Mouse (Mus musculus): ENCODE measurements around the gene Adcy3. TPM values are rescaled to one million over a fixed set of nuclear protein-coding genes. Genes with fewer than 3 reads are reported as not detected.

Gene Adcy3
- polyA plus RNA-seq, 1 experiment from 2014 or later = 17.4 TPM

DNA sequence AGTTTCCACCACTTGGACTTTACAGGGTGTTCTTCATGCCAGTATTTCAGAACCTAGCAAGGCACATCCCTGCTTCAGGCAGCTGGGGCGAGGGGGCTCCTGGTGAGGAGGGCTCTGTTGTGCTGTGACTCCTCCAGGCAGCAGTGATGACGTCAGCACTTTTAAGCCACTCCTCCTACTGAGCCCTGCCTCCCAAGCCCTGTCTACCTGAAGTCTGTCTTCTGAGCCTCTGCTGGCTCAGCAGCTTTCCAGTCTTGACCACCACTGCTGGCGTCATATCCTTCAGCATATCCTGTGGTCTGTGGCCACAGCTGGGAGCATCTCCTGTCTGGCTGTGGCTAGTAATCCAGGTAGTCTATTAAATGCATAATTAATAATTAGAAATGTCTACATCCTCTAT is 47.6 kb downstream of the Adcy3 start:
- 66% methylated on average over 3 of the region's 3 CpGs for WGBS
- ATAC-seq (ENCODE audit: insufficient number of reproducible peaks, low FRiP score, low TSS enrichment, low read depth) = no peak
- H3K36me3 ChIP-seq = peaks cover 6% of the 10 kb centered on the region; the same call in 1 of the 2 replicates
- no peaks in the 10 kb centered on the region for H3K27me3 ChIP-seq
- H3K27ac ChIP-seq (replicated peaks) = no peak overlapping the region
- H3K4me2 ChIP-seq (replicated peaks) = no peak overlapping the region
- H3K9ac ChIP-seq = no peak overlapping the region
- H3K9me3 ChIP-seq (replicated peaks) = no peaks in the 10 kb centered on the region
- H3K4me3 ChIP-seq (replicated peaks) = no peak overlapping the region
- H3K4me1 ChIP-seq = 0 out of 2 replicates have a peak, but pooled peaks cover 8% of the 10 kb centered on the region

DNA sequence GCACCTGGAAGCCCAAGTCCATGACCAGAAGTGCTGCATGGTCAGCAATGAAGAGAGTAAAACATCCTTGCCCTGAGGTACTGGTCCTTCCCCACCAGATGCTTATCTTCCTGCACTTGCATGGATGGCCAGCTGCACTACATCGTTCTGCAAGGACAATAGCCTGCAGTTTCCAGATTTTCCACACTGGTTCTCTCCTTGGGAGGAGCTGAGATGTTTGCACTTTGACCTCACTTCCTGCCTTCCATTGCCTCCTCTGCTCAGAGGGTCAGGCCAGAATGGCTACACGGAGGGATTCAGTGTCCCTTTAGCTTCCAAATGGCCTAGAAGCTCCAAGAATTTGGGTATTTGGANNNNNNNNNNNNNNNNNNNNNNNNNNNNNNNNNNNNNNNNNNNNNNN is 51.7 kb downstream of the Adcy3 start:
- Histone ChIP-seq H3K4me2 (replicated peaks) (no peak overlapping the region), H3K4me3 (replicated peaks) (no peak overlapping the region), H3K9ac (no peak overlapping the region), H3K27me3 (no peaks in the 10 kb centered on the region), H3K9me3 (replicated peaks) (no peaks in the 10 kb centered on the region), H3K36me3 (no peaks in the 10 kb centered on the region), H3K4me1 (peaks cover 11% of the 10 kb centered on the region), H3K27ac (replicated peaks) (no peak overlapping the region)
- 41% methylated on average over 2 of the region's 2 CpGs for WGBS
- no peak for ATAC-seq (ENCODE audit: insufficient number of reproducible peaks, low FRiP score, low TSS enrichment, low read depth)

DNA sequence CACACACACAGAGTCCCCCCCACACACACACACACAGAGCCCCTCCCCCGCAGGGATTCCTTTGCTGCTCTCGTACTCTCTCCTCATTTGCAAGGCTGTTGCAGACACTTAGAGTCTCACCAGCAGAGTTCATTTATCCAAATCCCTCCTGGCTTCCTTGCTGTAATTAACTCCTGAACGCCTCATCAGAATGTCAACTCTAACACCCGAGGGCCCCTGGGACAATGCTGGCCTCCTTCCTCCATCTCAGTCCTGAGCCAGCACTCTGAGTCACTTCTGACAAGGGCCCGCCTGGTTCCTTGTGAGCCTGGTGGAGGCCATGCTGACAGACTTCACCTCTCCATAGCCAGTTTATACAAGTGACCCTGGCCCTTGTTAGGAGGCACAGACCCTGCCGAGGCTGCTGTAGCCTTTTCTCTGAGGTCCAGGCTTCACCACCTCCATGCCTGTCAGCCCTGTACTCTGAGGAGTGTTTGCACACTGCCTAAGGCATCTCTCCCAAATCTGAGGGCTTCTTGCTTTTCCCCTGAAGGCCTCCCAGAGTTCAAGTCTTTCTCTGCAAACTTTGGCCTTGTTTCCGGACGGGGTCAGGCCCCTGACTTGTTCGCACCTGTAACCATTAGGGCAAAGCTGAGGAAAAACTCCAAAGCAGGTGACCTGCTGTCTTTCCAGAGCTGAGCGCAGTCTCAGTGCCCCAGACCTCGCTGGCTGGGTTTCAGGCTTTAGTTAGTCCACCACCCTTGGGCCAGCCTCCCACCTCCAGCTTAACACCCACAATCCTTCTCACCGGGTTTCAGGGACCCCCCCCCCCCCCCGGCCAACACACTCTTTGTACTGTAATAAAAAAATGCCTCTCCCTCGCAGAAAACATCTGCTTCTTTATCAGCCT is 55.5 kb downstream of the Adcy3 start:
- peak; percentile 66 for ATAC-seq (ENCODE audit: insufficient number of reproducible peaks, low FRiP score, low TSS enrichment, low read depth)
- Histone ChIP-seq H3K36me3 (no peaks in the 10 kb centered on the region), H3K9ac (no peak overlapping the region), H3K9me3 (replicated peaks) (no peaks in the 10 kb centered on the region), H3K4me3 (replicated peaks) (no peak overlapping the region), H3K27me3 (no peaks in the 10 kb centered on the region), H3K27ac (replicated peaks) (peak overlapping the region; percentile 23; the same call in 1 of the 2 replicates), H3K4me1 (peaks cover 28% of the 10 kb centered on the region), H3K4me2 (replicated peaks) (no peak overlapping the region)
- 28% methylated on average over 14 of the region's 14 CpGs for WGBS

DNA sequence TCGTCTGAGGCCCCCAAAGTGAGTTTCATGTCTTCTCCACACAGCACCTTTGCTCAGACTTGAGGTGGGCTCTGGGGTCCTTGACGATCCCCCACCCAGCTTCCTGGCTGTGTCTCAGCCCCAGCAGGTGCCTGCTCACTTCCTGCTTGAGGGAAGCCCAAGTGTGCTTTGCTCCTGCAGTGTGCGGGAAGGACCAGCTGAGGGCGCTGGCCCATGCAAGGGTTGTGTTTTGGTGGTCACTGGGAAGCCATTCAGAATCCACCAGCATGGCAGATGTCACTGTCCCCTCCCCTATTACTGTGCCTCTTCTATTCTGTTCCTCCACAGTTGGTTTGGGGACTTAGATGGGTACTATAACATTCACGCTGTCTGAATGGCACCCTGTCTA is 56.2 kb downstream of the Adcy3 start:
- no peak overlapping the region for H3K9ac ChIP-seq
- no peak overlapping the region for H3K4me2 ChIP-seq (replicated peaks)
- 42% methylated on average over 5 of the region's 5 CpGs for WGBS
- no peak overlapping the region for H3K27ac ChIP-seq (replicated peaks)
- no peak overlapping the region for H3K4me3 ChIP-seq (replicated peaks)
- no peaks in the 10 kb centered on the region for H3K27me3 ChIP-seq
- H3K9me3 ChIP-seq (replicated peaks) = no peaks in the 10 kb centered on the region
- no peak for ATAC-seq (ENCODE audit: insufficient number of reproducible peaks, low FRiP score, low TSS enrichment, low read depth)
- no peaks in the 10 kb centered on the region for H3K36me3 ChIP-seq
- H3K4me1 ChIP-seq = peaks cover 34% of the 10 kb centered on the region

DNA sequence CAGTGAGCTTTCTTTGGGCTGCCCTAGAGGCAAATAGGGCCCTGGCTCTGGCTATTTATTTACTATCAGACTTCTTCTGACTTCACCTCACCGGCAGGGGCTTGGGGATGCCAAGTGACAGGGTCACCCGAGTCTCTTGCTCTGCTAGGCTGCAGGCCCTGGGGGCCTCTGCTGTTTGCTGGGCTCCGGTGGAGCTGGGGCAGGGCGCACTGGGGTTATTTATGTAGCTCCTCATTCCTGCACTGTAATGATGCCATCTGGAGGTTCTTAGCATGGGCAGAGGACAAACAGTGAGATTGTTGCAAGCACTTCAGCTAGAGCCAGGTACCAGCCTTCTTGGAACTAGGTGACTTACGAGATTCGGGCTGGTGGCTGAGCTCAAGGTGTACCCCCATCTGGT is 59.6 kb downstream of the Adcy3 start:
- no peak overlapping the region for H3K9ac ChIP-seq
- no peak for ATAC-seq (ENCODE audit: insufficient number of reproducible peaks, low FRiP score, low TSS enrichment, low read depth)
- H3K27me3 ChIP-seq = no peaks in the 10 kb centered on the region
- H3K36me3 ChIP-seq = peaks cover 22% of the 10 kb centered on the region; the same call in 1 of the 2 replicates
- H3K9me3 ChIP-seq (replicated peaks) = no peaks in the 10 kb centered on the region
- H3K4me2 ChIP-seq (replicated peaks) = no peak overlapping the region
- H3K4me3 ChIP-seq (replicated peaks) = no peak overlapping the region
- 0 out of 2 replicates have a peak overlapping the region, but pooled peaks have one; percentile 34 for H3K27ac ChIP-seq (replicated peaks)
- 51% methylated on average over 6 of the region's 6 CpGs for WGBS
- H3K4me1 ChIP-seq = peaks cover 41% of the 10 kb centered on the region

DNA sequence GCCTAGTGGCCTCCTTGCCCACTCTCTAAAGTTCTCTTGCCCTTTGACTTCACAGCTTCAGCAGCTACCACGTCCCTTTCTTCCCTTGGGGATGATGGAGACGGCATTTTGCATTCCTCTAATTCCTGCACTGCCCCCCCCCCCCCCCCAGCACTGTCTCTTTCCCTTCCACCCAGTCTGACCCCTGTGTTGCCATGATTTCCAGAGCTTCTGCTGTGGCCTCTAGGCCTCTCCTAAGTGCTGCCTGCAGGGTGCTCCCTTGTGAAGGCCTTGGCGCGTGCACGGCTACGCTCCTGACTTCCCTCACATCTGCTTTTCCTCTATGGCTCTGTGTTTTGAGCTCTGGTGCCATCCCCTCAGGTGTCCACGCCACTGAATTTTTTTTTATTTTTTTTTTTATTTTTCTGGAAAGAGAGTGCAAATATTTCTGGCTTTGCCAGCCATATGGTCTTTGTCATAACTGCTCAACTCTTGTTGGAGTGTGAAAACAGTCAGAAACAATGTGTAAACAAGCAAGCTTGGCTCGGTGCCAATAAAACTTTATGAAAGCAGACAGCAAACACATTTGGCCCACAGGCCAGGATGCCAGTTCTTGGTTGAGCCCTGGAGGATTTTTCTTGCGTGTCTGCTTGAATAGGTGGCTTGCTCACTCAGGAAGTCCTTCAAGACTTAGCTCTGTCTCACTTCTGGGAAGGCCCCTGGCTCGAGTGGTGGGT is 60.3 kb downstream of the Adcy3 start:
- 21% methylated on average over 10 of the region's 10 CpGs for WGBS
- no peak overlapping the region for H3K9ac ChIP-seq

GRCm38 (mm10) chr12:4194643-4195042 is 61.7 kb downstream of the Adcy3 start:
- no peak for ATAC-seq (ENCODE audit: insufficient number of reproducible peaks, low FRiP score, low TSS enrichment, low read depth)
- WGBS = 91% methylated on average over 14 of the region's 14 CpGs
- H3K4me2 ChIP-seq (replicated peaks) = no peak overlapping the region

More for the DNA sequence above, 60.3 kb downstream of the Adcy3 start:
- Histone ChIP-seq H3K4me3 (replicated peaks) (no peak overlapping the region), H3K36me3 (peaks cover 28% of the 10 kb centered on the region), H3K4me2 (replicated peaks) (no peak overlapping the region), H3K27ac (replicated peaks) (peak overlapping the region; percentile 34; the same call in 1 of the 2 replicates), H3K27me3 (no peaks in the 10 kb centered on the region), H3K9me3 (replicated peaks) (no peaks in the 10 kb centered on the region), H3K4me1 (peaks cover 39% of the 10 kb centered on the region)
- ATAC-seq (ENCODE audit: insufficient number of reproducible peaks, low FRiP score, low TSS enrichment, low read depth) = no peak

GRCm38 (mm10) chr12:4198702-4199101 is 65.8 kb downstream of the Adcy3 start:
- H3K9me3 ChIP-seq (replicated peaks) = no peaks in the 10 kb centered on the region
- no peak overlapping the region for H3K9ac ChIP-seq
- peaks cover 63% of the 10 kb centered on the region for H3K36me3 ChIP-seq
- peaks cover 10% of the 10 kb centered on the region for H3K4me1 ChIP-seq
- no peaks in the 10 kb centered on the region for H3K27me3 ChIP-seq
- ATAC-seq (ENCODE audit: insufficient number of reproducible peaks, low FRiP score, low TSS enrichment, low read depth) = no peak
- H3K27ac ChIP-seq (replicated peaks) = no peak overlapping the region
- H3K4me2 ChIP-seq (replicated peaks) = no peak overlapping the region
- no peak overlapping the region for H3K4me3 ChIP-seq (replicated peaks)
- WGBS = 90% methylated on average over 4 of the region's 4 CpGs

More at GRCm38 (mm10) chr12:4194643-4195042, 61.7 kb downstream of the Adcy3 start:
- Histone ChIP-seq H3K9ac (no peak overlapping the region), H3K27me3 (no peaks in the 10 kb centered on the region), H3K27ac (replicated peaks) (no peak overlapping the region), H3K36me3 (peaks cover 40% of the 10 kb centered on the region), H3K4me3 (replicated peaks) (no peak overlapping the region), H3K9me3 (replicated peaks) (no peaks in the 10 kb centered on the region), H3K4me1 (peaks cover 30% of the 10 kb centered on the region)

DNA sequence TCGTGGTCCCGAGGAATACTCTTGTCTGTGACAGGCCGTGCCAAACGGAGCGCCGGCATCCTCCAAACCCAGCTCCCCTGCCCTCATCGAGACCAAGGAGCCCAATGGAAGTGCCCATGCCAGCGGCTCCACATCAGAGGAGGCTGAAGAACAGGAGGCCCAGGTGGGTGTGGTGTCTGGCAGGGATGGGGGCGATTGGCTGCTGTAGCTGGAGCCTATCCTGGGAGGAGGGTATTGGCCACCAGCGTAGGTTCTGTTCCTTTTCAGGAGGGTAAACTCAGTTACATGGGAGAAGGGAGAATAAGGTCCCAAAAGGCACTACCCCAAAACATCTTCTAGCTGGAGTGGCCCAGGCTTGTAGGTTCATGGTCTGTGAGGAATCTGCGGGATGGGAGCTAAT is 66.4 kb downstream of the Adcy3 start:
- Histone ChIP-seq H3K36me3 (peaks cover 63% of the 10 kb centered on the region), H3K27me3 (no peaks in the 10 kb centered on the region), H3K9me3 (replicated peaks) (no peaks in the 10 kb centered on the region), H3K4me3 (replicated peaks) (no peak overlapping the region), H3K4me2 (replicated peaks) (no peak overlapping the region), H3K27ac (replicated peaks) (no peak overlapping the region), H3K9ac (no peak overlapping the region), H3K4me1 (0 out of 2 replicates have a peak, but pooled peaks cover 6% of the 10 kb centered on the region)
- WGBS = 92% methylated on average over 11 of the region's 11 CpGs
- ATAC-seq (ENCODE audit: insufficient number of reproducible peaks, low FRiP score, low TSS enrichment, low read depth) = no peak

- no peak overlapping the region for H3K4me3 ChIP-seq (replicated peaks)
- no peaks in the 10 kb centered on the region for H3K4me1 ChIP-seq
- no peaks in the 10 kb centered on the region for H3K9me3 ChIP-seq (replicated peaks)
- no peaks in the 10 kb centered on the region for H3K27me3 ChIP-seq
- WGBS = 79% methylated on average over 13 of the region's 13 CpGs
- ATAC-seq (ENCODE audit: insufficient number of reproducible peaks, low FRiP score, low TSS enrichment, low read depth) = peak; percentile 37
- H3K9ac ChIP-seq = no peak overlapping the region
- no peak overlapping the region for H3K27ac ChIP-seq (replicated peaks)
- H3K36me3 ChIP-seq = peaks cover 65% of the 10 kb centered on the region
- H3K4me2 ChIP-seq (replicated peaks) = no peak overlapping the region
Observed at GRCm38 (mm10) chr12:4201454-4202200, 68.7 kb downstream of the Adcy3 start.

DNA sequence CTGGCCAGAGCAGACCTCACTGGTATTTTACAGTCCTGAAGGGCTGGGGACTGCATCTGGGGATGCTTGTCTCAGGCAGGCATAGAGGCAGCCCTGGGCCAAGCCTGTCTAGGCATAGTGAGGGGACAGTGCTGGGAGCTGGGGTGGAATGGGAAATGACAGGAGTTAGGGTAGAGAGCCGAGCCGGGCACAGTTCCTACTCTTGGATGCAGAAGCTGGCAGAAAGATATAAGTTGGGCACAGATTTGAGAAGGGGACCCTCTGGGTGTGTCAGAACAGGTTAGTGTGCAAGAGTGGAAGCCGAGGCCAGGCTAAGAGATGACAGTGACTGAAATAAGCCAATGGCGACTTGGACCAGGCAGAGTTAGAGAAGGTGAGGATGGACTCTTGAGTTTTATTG is 69.3 kb downstream of the Adcy3 start:
- no peak overlapping the region for H3K4me3 ChIP-seq (replicated peaks)
- no peaks in the 10 kb centered on the region for H3K27me3 ChIP-seq
- no peak overlapping the region for H3K4me2 ChIP-seq (replicated peaks)
- H3K9me3 ChIP-seq (replicated peaks) = no peaks in the 10 kb centered on the region
- ATAC-seq (ENCODE audit: insufficient number of reproducible peaks, low FRiP score, low TSS enrichment, low read depth) = no peak
- no peaks in the 10 kb centered on the region for H3K4me1 ChIP-seq
- 88% methylated on average over 4 of the region's 4 CpGs for WGBS
- H3K27ac ChIP-seq (replicated peaks) = no peak overlapping the region
- H3K36me3 ChIP-seq = peaks cover 63% of the 10 kb centered on the region
- no peak overlapping the region for H3K9ac ChIP-seq

All from embryonic facial prominence, embryonic 15.5 days (tissue).